21 mouse cellular contexts compared by ENCODE assay signal in genomic region chr1:62019743-62020142, GRCm38 (mm10).
"Had no signal": no experiment of that assay in that cellular context is flagged by ENCODE, and none has a peak within 500 bp of the region (broad histone marks: within the 10 kb centered on the region; RNA-seq: fewer than 3 reads in every experiment).

No protein-coding gene starts in this region.

- H3K9ac ChIP-seq: limb, embryonic 12.5 days; limb, embryonic 15.5 days; liver, embryonic 13.5 days; midbrain, embryonic 12.5 days; midbrain, embryonic 15.5 days; neural tube, embryonic 12.5 days; neural tube, embryonic 15.5 days; stomach, embryonic 15.5 days had no signal

- H3K27ac ChIP-seq: left cerebral cortex, adult 2 months; limb, embryonic 12.5 days; limb, embryonic 15.5 days; liver, embryonic 13.5 days; midbrain, embryonic 12.5 days; midbrain, embryonic 15.5 days; neural tube, embryonic 12.5 days; neural tube, embryonic 15.5 days; stomach, embryonic 15.5 days had no signal

- H3K9me3 ChIP-seq: limb, embryonic 12.5 days; limb, embryonic 15.5 days; liver, embryonic 13.5 days; midbrain, embryonic 12.5 days; midbrain, embryonic 15.5 days; neural tube, embryonic 12.5 days; neural tube, embryonic 15.5 days; stomach, embryonic 15.5 days had no signal

- DNase-seq: kidney, adult 18-20 months; kidney, adult 9 months; kidney, postnatal 14 days; kidney, postnatal 4 days; layer of hippocampus, adult 9-11 months; liver, embryonic 13.5 days; lung, adult 2 months; lung, postnatal 14 days; lung, postnatal 4 days; right cerebral cortex, adult 18-20 months; right cerebral cortex, postnatal 14 days; right cerebral cortex, postnatal 4 days; thymus, postnatal 25 days had no signal

- H3K36me3 ChIP-seq: limb, embryonic 12.5 days; limb, embryonic 15.5 days; liver, embryonic 13.5 days; midbrain, embryonic 12.5 days; midbrain, embryonic 15.5 days; neural tube, embryonic 12.5 days; neural tube, embryonic 15.5 days; stomach, embryonic 15.5 days had no signal

- H3K4me2 ChIP-seq: limb, embryonic 12.5 days; limb, embryonic 15.5 days; liver, embryonic 13.5 days; midbrain, embryonic 12.5 days; midbrain, embryonic 15.5 days; neural tube, embryonic 12.5 days; neural tube, embryonic 15.5 days; stomach, embryonic 15.5 days had no signal

- H3K4me1 ChIP-seq: liver, embryonic 13.5 days; neural tube, embryonic 15.5 days had no signal

- H3K27me3 ChIP-seq: limb, embryonic 12.5 days; limb, embryonic 15.5 days; liver, embryonic 13.5 days; midbrain, embryonic 12.5 days; midbrain, embryonic 15.5 days; neural tube, embryonic 12.5 days; neural tube, embryonic 15.5 days; stomach, embryonic 15.5 days had no signal

- ATAC-seq: midbrain, embryonic 15.5 days had no signal

- H3K4me3 ChIP-seq: left cerebral cortex, adult 2 months; limb, embryonic 12.5 days; limb, embryonic 15.5 days; liver, embryonic 13.5 days; midbrain, embryonic 12.5 days; midbrain, embryonic 15.5 days; neural tube, embryonic 12.5 days; neural tube, embryonic 15.5 days; stomach, embryonic 15.5 days had no signal
